In genomic region chr9:20868448-20869001, GRCm38 (mm10) we compare ENCODE assay signal across 8 mouse cellular contexts. TPM values are rescaled to one million over a fixed set of nuclear protein-coding genes. Genes with fewer than 3 reads are reported as not detected.
DNase-seq lines count a peak whose midpoint lies in the region; ATAC-seq and TF ChIP-seq lines count a peak whose summit lies in the region.

A230050P20Rik (plus strand) TSS chr9:20868642.

- 9% methylated on average over 51 of the region's 53 CpGs for WGBS in forebrain, embryonic 11.5 days
- 7% methylated on average over 53 of the region's 53 CpGs for WGBS in lung, embryonic 16.5 days

- no peak for TF ChIP-seq POLR2A in ES-Bruce4 (IDR thresholded peaks at IDR 0.05; ENCODE audit: insufficient read depth, low read length)

- no peaks in the 10 kb centered on the region for H3K27me3 ChIP-seq in ES-Bruce4 (ENCODE audit: control insufficient read depth, insufficient read depth, low read length, poor library complexity, severe bottlenecking)
- H3K27me3 ChIP-seq in forebrain, embryonic 11.5 days (ENCODE audit: control insufficient read depth, insufficient read depth, low read length) = peaks cover 28% of the 10 kb centered on the region
- H3K27me3 ChIP-seq in lung, embryonic 16.5 days (ENCODE audit: control insufficient read depth, insufficient read depth, low read depth, low read length) = peaks cover 8% of the 10 kb centered on the region; the same call in 1 of the 2 replicates

- no peaks in the 10 kb centered on the region for H3K9me3 ChIP-seq in ES-Bruce4 (replicated peaks; ENCODE audit: control insufficient read depth, insufficient read depth, low read length, poor library complexity, severe bottlenecking)
- no peaks in the 10 kb centered on the region for H3K9me3 ChIP-seq in forebrain, embryonic 11.5 days (ENCODE audit: control insufficient read depth, low read length)
- no peaks in the 10 kb centered on the region for H3K9me3 ChIP-seq in lung, embryonic 16.5 days (ENCODE audit: control insufficient read depth, low read length)

- no peak within 1 kb of the TSS for H3K27ac ChIP-seq in ES-Bruce4 (ENCODE audit: insufficient read depth, low read length)
- no peak within 1 kb of the TSS for H3K27ac ChIP-seq in forebrain, embryonic 11.5 days (ENCODE audit: low read depth, low read length)
- no peak within 1 kb of the TSS for H3K27ac ChIP-seq in lung, embryonic 16.5 days (ENCODE audit: low read length)

- no peak for ATAC-seq in forebrain, embryonic 11.5 days (replicated peaks; ENCODE audit: low FRiP score)
- ATAC-seq in hematopoietic stem cell, adult 5-6 weeks (replicated peaks in 1 of 2; ENCODE audit: insufficient read depth in 1 of 2, low FRiP score in 2 of 2, low TSS enrichment in 1 of 2, low read depth in 1 of 2, poor library complexity in 2 of 2, severe bottlenecking in 2 of 2) = peak; percentile 33 to 37; a peak in 3 of 4 replicates
- ATAC-seq in lung, embryonic 16.5 days (ENCODE audit: low read depth) = peak; percentile 76

- DNase-seq in adrenal gland, postnatal 14 days = peak; percentile 77
- no peak for DNase-seq in forebrain, embryonic 11.5 days (ENCODE audit: low spot score)
- DNase-seq in layer of hippocampus, adult 9-11 months = peak; percentile 84
- peak; percentile 43 for DNase-seq in retina, postnatal 1 day
- no peak for DNase-seq in embryo, embryonic 10.5 days (ENCODE audit: low spot score)

- H3K4me3 ChIP-seq in ES-Bruce4 (ENCODE audit: low read depth, low read length) = peak within 1 kb of the TSS; percentile 87
- H3K4me3 ChIP-seq in forebrain, embryonic 11.5 days (ENCODE audit: low read depth, low read length) = 0 out of 2 replicates have a peak within 1 kb of the TSS, but pooled peaks have one; percentile 16
- H3K4me3 ChIP-seq in lung, embryonic 16.5 days (ENCODE audit: low read length) = peak within 1 kb of the TSS; percentile 67

- H3K4me1 ChIP-seq in ES-Bruce4 (ENCODE audit: control insufficient read depth, insufficient read depth, low read length) = no peaks in the 10 kb centered on the region
- 0 out of 2 replicates have a peak, but pooled peaks cover 2% of the 10 kb centered on the region for H3K4me1 ChIP-seq in forebrain, embryonic 11.5 days (replicated peaks; ENCODE audit: control insufficient read depth, insufficient read depth, low read length)
- H3K4me1 ChIP-seq in lung, embryonic 16.5 days (replicated peaks; ENCODE audit: control insufficient read depth, insufficient read depth, low read length) = peaks cover 5% of the 10 kb centered on the region; the same call in 1 of the 2 replicates

- H3K36me3 ChIP-seq in ES-Bruce4 (ENCODE audit: control insufficient read depth, insufficient read depth, low read length, poor library complexity, severe bottlenecking) = no peaks in the 10 kb centered on the region
- no peaks in the 10 kb centered on the region for H3K36me3 ChIP-seq in forebrain, embryonic 11.5 days (ENCODE audit: control insufficient read depth, insufficient read depth, low read length)
- no peaks in the 10 kb centered on the region for H3K36me3 ChIP-seq in lung, embryonic 16.5 days (ENCODE audit: control insufficient read depth, insufficient read depth, low read length)

- TF ChIP-seq EP300 in ES-Bruce4 (IDR thresholded peaks at IDR 0.05; ENCODE audit: insufficient read depth, low read depth, low read length) = no peak

- peak within 1 kb of the TSS; percentile 84 for H3K9ac ChIP-seq in ES-Bruce4 (ENCODE audit: low read depth, poor library complexity, severe bottlenecking)
- no peak within 1 kb of the TSS for H3K9ac ChIP-seq in forebrain, embryonic 11.5 days (ENCODE audit: low read length)
- H3K9ac ChIP-seq in lung, embryonic 16.5 days (ENCODE audit: low read length) = peak within 1 kb of the TSS; percentile 71

- TF ChIP-seq CTCF in ES-Bruce4 (IDR thresholded peaks at IDR 0.05; ENCODE audit: low read depth, low read length) = no peak

- peak within 1 kb of the TSS; percentile 37 for H3K4me2 ChIP-seq in forebrain, embryonic 11.5 days (ENCODE audit: low read depth, low read length, severe bottlenecking)
- H3K4me2 ChIP-seq in lung, embryonic 16.5 days (ENCODE audit: low read depth, low read length) = peak within 1 kb of the TSS; percentile 67

RNA-seq across cellular contexts. Expression of gene A230050P20Rik, which starts in this region (rescaled TPM):
- 20.5 and 23.9 TPM in 2 replicates for polyA plus RNA-seq in ES-Bruce4 (2011; ENCODE audit: insufficient read depth, insufficient read length, low read depth, missing spikeins)
- total RNA-seq in adrenal gland, postnatal 14 days (2021) = 17.6 and 22.7 TPM in 2 replicates
- polyA plus RNA-seq in forebrain, embryonic 11.5 days (2014; fragmentation: Nextera tagmentation; extraction: Ambion mirVana) = 1.3 and 1.6 TPM in 2 replicates
- total RNA-seq in hematopoietic stem cell, adult 5-6 weeks (2017) = 41.5 and 74.4 TPM in 2 replicates
- 18.8 and 22.4 TPM in 2 replicates for polyA plus RNA-seq in lung, embryonic 16.5 days (2015; fragmentation: Nextera tagmentation; extraction: Ambion mirVana)

Comparison
In these comparisons a context has a peak if more than half of its experiments do, and no peak if none do; other contexts are left out.
1. H3K4me3 ChIP-seq: peak in every context shown above with its lines; median percentile 87 in ES-Bruce4; 67 in lung, embryonic 16.5 days; 16 in forebrain, embryonic 11.5 days.
2. DNase-seq: peak in adrenal gland, postnatal 14 days (single experiment), layer of hippocampus, adult 9-11 months (single experiment) and retina, postnatal 1 day (single experiment); none in forebrain, embryonic 11.5 days (single experiment) and embryo, embryonic 10.5 days (single experiment).